Mouse (Mus musculus) hindbrain, embryonic 16.5 days (tissue): Measurements from ENCODE around the gene Pcgf2. TPM values are rescaled to one million over a fixed set of nuclear protein-coding genes. Genes with fewer than 3 reads are reported as not detected.

Experiments used
- ATAC-seq: fragments of 200-750 bp; cut with Nextera tagmentation; 2 replicates; pipeline ENCODE4 v1.8.0; 2017; ENCODE audit warnings: moderate TSS enrichment, moderate library complexity
- H3K27ac ChIP-seq: fragments of 300-500 bp; sonication (generic); 2 replicates; pipeline ENCODE4 v1.5.1; 2014; ENCODE audit warnings: low read depth, mild to moderate bottlenecking, control low read depth, low read length, moderate library complexity
- H3K27me3 ChIP-seq: fragments of 300-500 bp; sonication (generic); replicated peaks from 2 replicates; pipeline ENCODE4 v1.6.1; 2014; ENCODE audit warnings: low read length; ENCODE audit not compliant: control insufficient read depth, insufficient read depth
- H3K36me3 ChIP-seq: fragments of 300-500 bp; sonication (generic); 2 replicates; pipeline ENCODE4 v1.6.1; 2014; ENCODE audit warnings: mild to moderate bottlenecking, low read length, moderate library complexity, mixed read lengths; ENCODE audit not compliant: control insufficient read depth, insufficient read depth
- H3K4me1 ChIP-seq: fragments of 300-500 bp; sonication (generic); 2 replicates; pipeline ENCODE4 v1.6.1; 2014; ENCODE audit warnings: low read depth, low read length; ENCODE audit not compliant: control insufficient read depth, insufficient read depth
- H3K4me2 ChIP-seq: fragments of 300-500 bp; sonication (generic); 2 replicates; pipeline ENCODE4 v1.6.1; 2014; ENCODE audit warnings: mild to moderate bottlenecking, low read length, control low read depth, moderate library complexity
- H3K4me3 ChIP-seq: fragments of 300-500 bp; sonication (generic); 2 replicates; pipeline ENCODE4 v1.5.1; 2014; ENCODE audit warnings: mild to moderate bottlenecking, low read length, control low read depth, moderate library complexity
- H3K9ac ChIP-seq: fragments of 300-500 bp; sonication (generic); 2 replicates; pipeline ENCODE4 v1.6.1; 2014; ENCODE audit warnings: low read depth, mild to moderate bottlenecking, control low read depth, low read length, moderate library complexity
- H3K9me3 ChIP-seq: fragments of 300-500 bp; sonication (generic); 2 replicates; pipeline ENCODE4 v1.6.1; 2014; ENCODE audit warnings: mild to moderate bottlenecking, low read length, moderate library complexity; ENCODE audit not compliant: control insufficient read depth
- WGBS: fragments of 180-500 bp; shearing (Covaris S2); extraction: QIAGEN DNeasy Blood & Tissue Kit; methylation state at CpG from one replicate; pipeline ENCODE4 v1.1.7; 2014; 5-methylcytosine and 5-hydroxymethylcytosine counted together
- polyA plus RNA-seq: library from polyadenylated mRNA; unstranded; fragments of >200 nt; fragmentation: Nextera tagmentation; extraction: Ambion mirVana; gene quantifications from 2 replicates; pipeline ENCODE4 v1.2.1, GENCODE M21; 2015

Pcgf2 gene
- polyA plus RNA-seq, 1 experiment from 2014 or later = 15.4 TPM

DNA sequence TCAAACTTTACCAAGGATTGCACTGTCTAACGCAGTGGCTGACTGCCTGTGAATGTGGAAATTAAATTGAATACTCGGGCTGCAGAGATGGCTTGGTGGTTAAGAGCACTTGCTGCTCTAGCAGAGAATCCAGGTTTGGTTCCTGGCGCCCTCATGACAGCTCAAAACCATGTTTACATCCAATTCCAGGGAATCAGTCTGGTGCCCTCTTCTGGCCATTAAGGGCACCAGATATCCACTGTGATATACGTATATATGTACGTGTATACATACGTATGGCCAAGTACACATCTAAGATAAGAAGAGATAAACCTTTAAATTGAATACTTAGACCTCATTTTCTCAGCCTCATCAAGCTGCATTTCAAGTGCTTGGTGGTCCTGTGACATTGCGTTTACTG lies 34.1 kb downstream of the Pcgf2 start:
- Histone ChIP-seq H3K4me3 (no peak overlapping the region), H3K36me3 (peaks cover 9% of the 10 kb centered on the region), H3K4me2 (no peak overlapping the region), H3K9me3 (no peaks in the 10 kb centered on the region), H3K4me1 (peaks cover 40% of the 10 kb centered on the region), H3K27me3 (peaks cover 6% of the 10 kb centered on the region), H3K9ac (no peak overlapping the region), H3K27ac (no peak overlapping the region)
- no peak for ATAC-seq
- 93% methylated on average over 7 of the region's 7 CpGs for WGBS

DNA sequence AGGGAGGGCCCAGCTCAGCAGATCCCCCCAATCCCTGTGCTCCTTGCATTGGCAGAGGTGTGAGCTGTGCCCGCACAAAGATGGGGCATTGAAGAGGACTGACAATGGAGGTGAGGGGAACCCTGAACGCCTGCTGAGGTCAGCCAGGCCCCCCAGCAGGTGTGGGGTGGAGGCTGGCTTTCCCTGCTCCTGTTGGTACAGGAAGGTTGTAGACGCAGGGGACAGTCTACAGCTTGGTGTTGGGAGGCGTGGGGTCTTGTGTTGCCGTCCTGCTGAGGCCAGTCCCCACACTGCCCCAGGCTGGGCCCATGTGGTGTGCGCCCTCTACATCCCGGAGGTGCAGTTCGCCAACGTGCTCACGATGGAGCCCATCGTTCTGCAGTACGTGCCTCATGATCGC lies 34.9 kb downstream of the Pcgf2 start:
- Histone ChIP-seq H3K4me3 (no peak overlapping the region), H3K27ac (no peak overlapping the region), H3K4me2 (no peak overlapping the region), H3K9ac (no peak overlapping the region), H3K4me1 (peaks cover 48% of the 10 kb centered on the region), H3K36me3 (peaks cover 9% of the 10 kb centered on the region), H3K27me3 (peaks cover 9% of the 10 kb centered on the region), H3K9me3 (no peaks in the 10 kb centered on the region)
- ATAC-seq = no peak
- 83% methylated on average over 13 of the region's 13 CpGs for WGBS

DNA sequence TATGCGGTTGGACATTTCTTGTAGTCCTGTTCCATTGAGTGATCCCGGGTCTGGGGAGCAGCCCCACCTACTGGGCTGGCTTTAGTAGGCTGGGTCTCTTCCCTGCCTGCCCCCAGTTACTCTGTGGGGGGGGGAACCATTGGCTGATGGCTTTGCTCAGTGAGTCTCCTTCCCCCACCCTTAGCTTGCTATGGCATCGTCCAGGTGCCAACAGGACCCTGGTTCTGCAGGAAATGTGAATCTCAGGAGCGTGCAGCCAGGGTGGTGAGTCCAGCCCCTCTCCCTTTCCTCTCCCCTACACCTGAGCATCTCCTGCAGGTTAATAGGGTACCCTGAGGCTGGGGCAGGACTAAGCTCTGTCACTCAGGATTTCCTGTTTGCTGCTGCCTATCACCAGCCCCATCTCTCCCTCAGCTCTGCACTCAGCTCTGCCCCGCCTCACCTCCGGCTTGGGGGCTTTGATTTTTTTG lies 35.5 kb downstream of the Pcgf2 start:
- Histone ChIP-seq H3K4me3 (peak overlapping the region; percentile 88), H3K27ac (no peak overlapping the region), H3K9me3 (no peaks in the 10 kb centered on the region), H3K4me2 (peak overlapping the region; percentile 90), H3K36me3 (peaks cover 6% of the 10 kb centered on the region), H3K9ac (peak overlapping the region; percentile 41; the same call in 1 of the 2 replicates), H3K4me1 (peaks cover 46% of the 10 kb centered on the region), H3K27me3 (peaks cover 9% of the 10 kb centered on the region)
- WGBS = 32% methylated on average over 6 of the region's 6 CpGs
- no peak for ATAC-seq

DNA sequence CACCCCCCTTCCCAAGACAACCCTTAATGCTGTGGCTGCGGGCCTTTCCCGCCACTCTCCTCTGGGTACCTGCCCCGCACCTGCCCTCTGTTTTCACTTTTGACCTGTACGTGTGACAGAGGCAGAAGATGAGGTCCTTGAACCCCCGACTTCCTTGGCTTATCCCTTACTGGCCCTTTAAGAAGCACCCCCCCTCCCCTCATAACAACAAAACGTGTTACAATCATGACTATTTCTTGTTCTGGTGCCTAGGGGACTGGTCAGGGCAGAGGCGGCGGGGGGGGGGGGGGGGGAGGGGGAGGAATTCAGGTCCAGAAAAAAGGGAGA lies 36.0 kb downstream of the Pcgf2 start:
- Histone ChIP-seq H3K27ac (peak overlapping the region; percentile 81; the same call in 1 of the 2 replicates), H3K4me2 (peak overlapping the region; percentile 90), H3K4me3 (peak overlapping the region; percentile 88), H3K36me3 (peaks cover 6% of the 10 kb centered on the region), H3K9me3 (no peaks in the 10 kb centered on the region), H3K9ac (peak overlapping the region; percentile 88), H3K27me3 (peaks cover 9% of the 10 kb centered on the region), H3K4me1 (peaks cover 46% of the 10 kb centered on the region)
- no peak for ATAC-seq
- WGBS = 1% methylated on average over 6 of the region's 8 CpGs

DNA sequence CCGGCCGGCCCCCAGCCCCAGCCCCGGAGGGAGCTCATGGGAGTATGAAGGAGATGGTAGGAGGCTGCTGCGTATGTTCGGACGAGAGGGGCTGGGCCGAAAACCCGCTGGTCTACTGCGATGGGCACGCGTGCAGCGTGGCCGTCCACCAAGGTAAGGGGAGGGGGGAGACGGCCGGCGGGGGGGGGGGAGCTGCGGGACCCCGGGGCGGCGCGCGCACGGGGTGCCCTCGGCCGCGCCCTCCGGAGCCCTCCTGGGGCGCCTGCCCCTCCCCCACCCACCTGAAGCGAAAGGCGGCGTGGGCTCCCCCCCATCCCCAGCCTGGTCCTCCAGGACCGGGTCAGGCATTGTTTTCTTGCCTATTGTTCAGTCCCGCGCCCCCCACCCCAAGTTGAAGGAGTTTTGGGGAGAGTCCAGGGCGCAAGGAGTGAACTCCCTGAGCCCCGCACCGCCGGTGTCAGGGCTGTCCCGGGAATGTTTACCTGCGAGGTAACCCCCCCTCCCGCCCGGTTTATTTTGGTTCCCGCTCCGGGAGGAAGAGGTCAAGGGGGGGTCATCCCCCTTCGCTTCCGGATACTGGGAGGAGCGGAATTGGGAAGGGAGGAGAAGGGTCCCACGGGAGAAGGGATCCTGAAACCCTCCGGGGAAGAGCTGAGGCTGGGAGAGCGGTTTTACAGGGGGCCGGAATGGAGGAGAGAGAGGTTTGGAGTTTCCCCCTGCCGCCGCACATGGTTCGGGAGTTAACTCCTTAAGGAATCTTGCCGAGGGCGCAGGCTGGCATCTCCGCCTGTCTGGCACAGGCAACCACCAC lies 36.6 kb downstream of the Pcgf2 start:
- ATAC-seq = no peak
- Histone ChIP-seq H3K36me3 (peaks cover 6% of the 10 kb centered on the region), H3K4me2 (peak overlapping the region; percentile 90), H3K27ac (peak overlapping the region; percentile 81), H3K27me3 (peaks cover 9% of the 10 kb centered on the region), H3K4me1 (peaks cover 43% of the 10 kb centered on the region), H3K9me3 (no peaks in the 10 kb centered on the region), H3K9ac (peak overlapping the region; percentile 88), H3K4me3 (peak overlapping the region; percentile 88)
- WGBS = under 1% methylated on average over 28 of the region's 57 CpGs

DNA sequence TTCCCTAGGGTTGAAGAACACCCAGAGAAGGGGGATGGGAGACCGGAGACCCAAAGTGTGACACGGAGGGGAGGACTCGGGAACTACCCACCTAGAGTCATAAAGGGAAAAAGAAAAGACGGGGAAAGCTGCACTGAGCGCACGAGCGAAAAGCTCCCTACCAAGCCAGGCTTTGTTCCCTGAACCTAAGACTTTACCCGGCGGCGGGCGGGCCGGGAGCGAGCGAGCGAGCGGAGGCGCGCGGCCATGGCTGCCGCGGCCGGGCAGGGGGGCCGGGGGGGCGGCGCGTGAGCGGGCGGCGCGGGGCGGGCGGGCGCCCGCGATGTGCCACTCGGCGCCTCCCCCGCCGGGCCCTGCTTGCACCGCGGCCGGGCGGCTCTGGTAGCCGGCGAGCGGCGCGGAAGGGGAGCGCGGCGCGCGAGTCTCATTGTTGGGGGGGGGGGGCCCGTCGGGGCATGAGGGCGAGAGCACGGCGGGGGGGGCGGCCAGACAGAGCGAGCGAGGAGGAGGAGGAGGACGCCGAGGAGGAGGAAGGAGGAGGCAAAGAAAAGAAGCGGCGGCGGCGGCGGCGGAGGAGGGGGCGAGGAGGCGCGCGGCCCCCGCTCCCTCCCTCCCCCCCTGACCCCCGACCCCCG lies 37.3 kb downstream of the Pcgf2 start, which contains the start of gene Mllt6:
Gene Mllt6 (plus strand): TSS at position 522 of the 635 bp plus-strand sequence.
- H3K9ac ChIP-seq = peak within 1 kb of the TSS; percentile 88
- 0% methylated on average over 14 of the region's 76 CpGs for WGBS
- ATAC-seq = peak; percentile 69

DNA sequence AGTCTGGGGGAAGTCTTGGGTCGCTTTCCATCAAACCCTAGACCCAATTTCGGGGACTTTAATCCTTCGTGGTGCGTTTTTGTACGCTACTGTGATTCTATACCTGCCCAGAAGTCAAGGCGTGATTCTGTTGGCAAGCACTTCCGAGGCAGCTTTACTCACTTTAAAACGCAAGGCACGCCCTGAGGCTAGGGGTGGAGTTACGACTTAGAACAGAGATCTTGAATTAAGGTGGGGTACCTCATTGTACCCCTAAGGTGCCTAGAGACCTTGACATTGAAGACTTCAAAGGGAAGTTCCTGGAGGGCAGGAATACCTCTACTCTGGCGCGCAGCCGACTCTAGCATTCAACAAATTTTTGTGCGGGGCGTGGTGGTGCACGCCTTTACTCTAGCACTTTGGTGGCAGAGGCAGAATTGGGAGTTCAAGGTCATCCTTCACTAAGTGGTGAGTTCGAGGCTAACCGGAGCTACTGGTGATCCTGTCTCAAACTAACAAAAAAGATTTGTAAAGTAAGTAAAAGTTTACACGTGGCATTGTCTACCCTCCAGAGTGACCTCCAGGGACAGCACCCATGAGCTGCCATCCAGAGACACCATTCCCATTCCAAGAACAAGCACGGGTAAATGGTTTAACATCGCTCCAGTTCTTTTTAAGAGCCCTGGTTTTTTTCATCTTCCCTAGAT lies 37.9 kb downstream of the Pcgf2 start:
- WGBS = 2% methylated on average over 21 of the region's 21 CpGs
- Histone ChIP-seq H3K4me2 (peak overlapping the region; percentile 90), H3K36me3 (peaks cover 3% of the 10 kb centered on the region; the same call in 1 of the 2 replicates), H3K4me3 (peak overlapping the region; percentile 88), H3K9ac (peak overlapping the region; percentile 88), H3K27ac (no peak overlapping the region), H3K4me1 (peaks cover 43% of the 10 kb centered on the region), H3K9me3 (no peaks in the 10 kb centered on the region), H3K27me3 (peaks cover 9% of the 10 kb centered on the region)
- ATAC-seq = no peak

More for the DNA sequence above, 37.3 kb downstream of the Pcgf2 start, which contains the start of gene Mllt6:
- Histone ChIP-seq H3K4me2 (peak within 1 kb of the TSS; percentile 90), H3K27ac (peak within 1 kb of the TSS; percentile 81), H3K4me3 (peak within 1 kb of the TSS; percentile 88), H3K36me3 (peaks cover 6% of the 10 kb centered on the region), H3K27me3 (peaks cover 9% of the 10 kb centered on the region), H3K9me3 (no peaks in the 10 kb centered on the region), H3K4me1 (peaks cover 43% of the 10 kb centered on the region)

DNA sequence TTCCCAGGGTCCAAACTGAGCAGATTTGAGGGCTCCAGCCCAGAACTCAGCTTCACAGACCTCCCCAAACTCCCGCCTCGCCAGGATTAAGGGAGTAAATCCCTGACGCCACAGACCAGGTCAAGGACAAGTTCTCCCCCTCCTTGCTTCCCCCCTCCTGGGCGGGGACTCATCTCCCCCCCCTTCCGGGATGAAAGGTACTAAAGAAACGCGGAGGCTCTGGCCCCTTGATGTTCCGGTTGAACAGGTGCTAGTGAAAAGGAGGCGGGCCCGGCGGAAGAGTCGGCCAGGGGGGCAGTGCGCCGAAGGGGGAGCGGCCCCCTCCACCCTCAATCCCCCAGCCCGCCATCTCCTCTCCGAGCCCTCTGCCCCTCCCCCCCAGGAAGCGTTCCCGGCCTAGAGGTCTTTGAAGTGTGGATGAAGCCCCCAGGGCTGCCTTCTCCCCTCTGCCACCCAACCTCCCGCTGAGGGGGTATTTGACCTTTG lies 38.6 kb downstream of the Pcgf2 start:
- Histone ChIP-seq H3K4me1 (peaks cover 43% of the 10 kb centered on the region), H3K27ac (no peak overlapping the region), H3K27me3 (peaks cover 9% of the 10 kb centered on the region), H3K4me3 (peak overlapping the region; percentile 22), H3K36me3 (peaks cover 3% of the 10 kb centered on the region; the same call in 1 of the 2 replicates), H3K4me2 (peak overlapping the region; percentile 90), H3K9ac (no peak overlapping the region; the same call in 1 of the 2 replicates), H3K9me3 (no peaks in the 10 kb centered on the region)
- ATAC-seq = no peak
- under 1% methylated on average over 19 of the region's 20 CpGs for WGBS
